Mouse (Mus musculus): ENCODE data around the gene Gtf2h3.

- TF ChIP-seq EP300 (optimal IDR thresholded peaks at IDR 0.05) (no peak), CTCF (IDR thresholded peaks at IDR 0.05; ENCODE audit: low read depth) (no peak)
Observed at GRCm38 (mm10) chr5:124530655-124531582, 48.0 kb upstream of the Gtf2h3 start, which contains the start of gene Rilpl1.
